Mouse (Mus musculus) adrenal gland (tissue): Measurements from ENCODE around the gene Acot12.

ENCODE experiments used
- intact Hi-C: fragments of 180-260 bp; cut with DNase I; formaldehyde crosslinking; loops from one replicate; pipeline ENCODE4 v1.15.1; 2025
- long read RNA-seq, 2 experiments: library from polyadenylated mRNA; unstranded; transcript quantifications; one replicate each; pipeline ENCODE4 v2.0.0; 2020; ENCODE audit warnings: borderline replicate concordance in 1 of 2; ENCODE audit not compliant: insufficient replicate concordance in 1 of 2

The Acot12 gene
- long read RNA-seq, experiment 1, partial matches to known transcripts, result 1 of 3 reads
- long read RNA-seq, experiment 1, other reads (novel, unspliced or antisense), result 1 of 3 reads
- long read RNA-seq, experiment 2, partial matches to known transcripts, result 1 of 3 reads
- long read RNA-seq, experiment 2, other reads (novel, unspliced or antisense), result 1 of 3 reads

DNA sequence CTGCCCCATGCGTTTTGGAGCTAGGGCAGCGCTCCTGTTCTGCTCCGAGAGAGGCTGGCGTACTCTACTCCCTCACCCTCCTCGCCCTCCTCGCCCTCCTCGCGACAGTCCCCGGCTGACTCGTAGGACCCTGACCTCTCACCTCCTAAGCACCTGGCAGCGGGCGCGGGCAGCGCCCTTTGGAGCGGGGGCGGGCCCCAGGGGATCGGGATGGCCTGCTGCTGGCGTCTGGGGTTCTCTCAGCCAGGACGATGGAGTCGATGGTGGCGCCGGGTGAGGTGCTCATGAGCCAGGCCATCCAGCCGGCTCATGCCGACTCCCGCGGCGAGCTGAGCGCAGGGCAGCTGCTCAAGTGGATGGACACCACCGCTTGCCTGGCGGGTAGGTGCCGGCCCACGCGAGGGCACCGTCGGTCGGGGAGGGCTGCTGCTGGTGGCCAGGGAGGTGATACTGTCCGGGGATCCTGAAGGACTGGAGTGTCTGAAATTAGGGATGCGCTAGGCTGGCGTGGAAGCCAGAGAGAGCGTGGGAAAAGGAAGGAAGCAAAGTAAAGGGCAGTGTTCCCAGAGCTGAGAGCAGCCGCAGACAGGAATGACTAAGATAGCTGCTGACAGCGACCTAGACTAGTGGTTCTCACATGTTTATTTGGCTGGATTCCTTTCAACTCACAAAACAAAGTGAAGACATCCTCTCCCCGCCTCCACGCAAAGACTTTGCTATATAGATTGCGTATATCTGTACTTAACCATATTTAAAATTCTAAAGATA is at the start of gene Acot12:
Acot12 (plus strand) TSS at position 233 of the 768 bp plus-strand sequence.
- intact Hi-C loops, result no loop called here

- intact Hi-C loops, result no loop called here
These were observed 47.7 kb upstream of the Acot12 start for GRCm38 (mm10) chr13:91693615-91694014.

GRCm38 (mm10) chr13:91695406-91695805 is 45.9 kb upstream of the Acot12 start:
- intact Hi-C loops, result no loop called here

- intact Hi-C loops, result no loop called here
These were observed 45.1 kb upstream of the Acot12 start for GRCm38 (mm10) chr13:91696109-91696645.

DNA sequence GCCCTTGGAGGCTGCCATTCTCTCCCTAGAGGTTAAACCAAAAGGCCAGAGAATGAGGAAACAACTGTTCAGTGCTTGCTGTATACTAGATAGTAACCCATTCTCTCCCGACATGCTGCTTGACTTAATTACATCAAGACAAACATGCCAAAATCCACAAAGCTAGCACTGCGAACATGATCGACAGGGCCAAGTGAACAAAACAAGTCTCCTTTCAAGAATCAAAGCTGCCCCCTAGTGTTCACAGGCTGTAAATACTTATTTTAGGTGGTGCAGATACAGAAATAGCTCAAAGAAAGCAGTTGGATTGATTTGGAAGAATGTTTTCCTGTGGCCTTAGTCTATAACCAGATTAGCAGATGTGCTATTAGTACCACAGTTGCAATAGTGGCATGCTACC is 44.3 kb upstream of the Acot12 start:
- intact Hi-C loops, result no loop called here

DNA sequence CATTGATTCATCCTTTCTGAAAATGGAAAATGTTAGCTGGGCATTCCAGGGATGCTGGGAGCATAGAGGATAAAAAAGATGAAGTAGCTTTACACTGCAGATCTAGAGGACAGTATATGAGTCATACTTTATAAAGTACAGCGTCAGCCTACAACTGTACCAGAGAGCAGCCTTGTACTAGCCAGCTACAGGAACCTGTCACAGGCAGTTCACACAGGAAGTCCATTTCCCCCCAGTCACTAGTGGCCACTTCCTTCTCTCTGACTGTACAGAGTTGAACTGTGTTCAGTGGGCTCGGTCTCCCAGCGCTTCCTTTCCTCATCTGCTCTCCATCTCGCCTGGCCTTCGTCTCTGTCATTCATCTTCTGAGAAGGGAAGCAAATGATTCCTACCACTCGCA is 39.0 kb upstream of the Acot12 start:
- intact Hi-C loops, result no loop called here

DNA sequence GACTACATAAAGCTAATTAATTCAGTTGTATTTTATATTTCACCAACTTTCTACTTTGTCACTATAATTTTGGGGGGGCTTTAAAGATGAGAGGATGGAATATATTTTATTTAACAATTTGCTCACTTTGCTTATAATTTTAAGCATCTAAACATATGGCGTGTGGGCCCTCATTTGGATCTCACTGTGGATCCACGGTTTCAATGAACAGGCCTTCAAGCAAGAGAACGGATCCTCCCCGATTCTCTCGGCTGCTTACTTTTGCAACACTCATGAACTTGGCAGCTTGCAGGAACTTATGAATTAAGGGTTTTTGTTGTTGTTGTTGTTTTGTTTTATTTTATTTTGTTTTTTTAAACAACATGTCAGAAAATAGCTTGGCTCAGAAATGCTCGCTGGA is 21.8 kb upstream of the Acot12 start:
- intact Hi-C loops, result no loop called here

DNA sequence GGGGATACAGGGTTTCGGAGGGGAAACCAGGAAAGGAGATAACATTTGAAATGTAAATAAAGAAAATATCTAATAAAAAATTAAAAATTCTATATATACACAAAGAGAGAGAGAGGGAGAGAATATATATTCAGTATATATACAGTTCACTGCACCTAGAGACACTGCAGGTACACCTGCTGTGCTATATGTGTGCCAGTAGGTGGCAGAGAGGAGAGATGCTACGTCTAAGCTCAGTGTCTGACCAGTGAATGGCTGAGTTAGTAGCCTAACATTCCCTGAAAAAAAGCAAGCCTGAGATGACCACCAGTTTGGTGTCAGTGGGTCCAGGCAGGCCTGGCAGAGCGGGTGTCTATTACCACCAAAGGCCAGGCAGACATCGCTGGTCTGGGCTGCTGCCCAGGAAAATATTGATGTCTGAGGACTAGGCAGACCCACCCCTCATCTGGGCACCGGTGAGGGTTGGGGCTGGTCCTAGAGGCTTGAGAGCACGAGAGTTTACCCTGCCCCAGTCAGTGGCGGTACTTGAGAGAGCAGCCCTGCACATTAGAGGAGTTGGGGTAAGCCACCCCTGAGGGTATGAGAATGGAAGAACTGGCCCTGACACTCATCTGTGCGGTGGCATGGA is 18.1 kb upstream of the Acot12 start:
- intact Hi-C loops, result no loop called here

DNA sequence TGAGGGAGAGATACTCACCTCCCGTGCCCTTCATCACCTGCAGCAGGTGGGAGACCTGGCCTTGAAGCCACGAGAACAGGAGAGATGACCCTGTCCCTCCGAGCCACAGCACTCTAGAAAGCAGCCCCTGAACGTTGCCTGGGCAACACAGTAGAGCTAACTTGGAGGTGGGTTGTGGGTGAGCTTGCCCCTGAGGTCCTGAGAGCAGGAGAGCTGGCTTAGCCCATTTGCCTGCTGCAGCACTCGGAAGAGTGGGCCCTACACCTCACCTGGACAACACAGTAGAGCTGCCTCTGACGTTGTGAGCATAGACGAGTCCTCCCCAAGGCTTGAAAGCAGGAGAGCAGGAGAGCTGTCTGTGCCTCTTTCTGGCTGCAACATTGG is 17.6 kb upstream of the Acot12 start:
- intact Hi-C loops, result no loop called here

DNA sequence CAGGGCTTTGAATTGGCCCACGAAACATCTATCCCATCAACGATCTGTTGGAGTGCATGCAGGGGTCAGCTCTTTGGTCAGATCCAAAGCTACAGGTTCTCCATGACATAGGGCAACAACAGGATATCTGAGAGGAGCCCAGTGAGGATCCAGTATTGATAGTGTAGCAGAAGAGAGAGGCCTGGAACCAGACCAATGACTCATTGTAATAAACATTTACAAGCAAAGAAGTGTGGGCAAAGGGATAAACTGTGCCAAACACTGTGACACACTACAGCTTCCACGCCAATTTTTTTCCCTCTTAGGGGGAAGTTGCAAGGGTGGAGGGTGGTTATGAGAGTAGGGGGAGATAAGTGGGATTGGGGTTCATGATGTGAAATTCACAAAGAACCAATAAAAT is 17.1 kb upstream of the Acot12 start:
- intact Hi-C loops, result no loop called here

GRCm38 (mm10) chr13:91725130-91725529 is 16.2 kb upstream of the Acot12 start:
- intact Hi-C loops, result no loop called here

- intact Hi-C loops, result no loop called here
These were observed 13.4 kb upstream of the Acot12 start for GRCm38 (mm10) chr13:91727899-91728298.

GRCm38 (mm10) chr13:91737191-91737590 is 4.1 kb upstream of the Acot12 start:
- intact Hi-C loops, result no loop called here

- intact Hi-C loops, result no loop called here
These were observed 461 bp upstream of the Acot12 start for GRCm38 (mm10) chr13:91740851-91741250.

DNA sequence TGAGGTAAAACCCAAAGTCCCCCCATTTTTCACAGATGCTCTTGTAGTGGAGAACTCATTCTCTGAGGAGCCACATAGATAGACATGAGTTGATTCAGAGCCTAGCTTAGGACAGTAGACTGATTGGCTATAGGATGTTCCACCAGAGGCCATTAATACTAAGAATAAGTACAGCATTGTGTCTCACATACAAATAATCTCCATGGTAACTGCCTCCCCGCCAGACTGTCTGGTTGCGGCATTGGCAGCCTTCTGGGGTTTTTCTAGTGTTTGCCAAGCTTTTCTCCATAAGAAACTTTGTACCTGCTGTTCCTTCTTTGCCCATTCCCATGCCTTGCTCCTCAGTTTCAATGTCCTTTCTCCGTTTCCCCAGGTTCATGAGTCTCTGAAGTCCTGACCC is 1.9 kb downstream of the Acot12 start:
- intact Hi-C loops, result no loop called here

DNA sequence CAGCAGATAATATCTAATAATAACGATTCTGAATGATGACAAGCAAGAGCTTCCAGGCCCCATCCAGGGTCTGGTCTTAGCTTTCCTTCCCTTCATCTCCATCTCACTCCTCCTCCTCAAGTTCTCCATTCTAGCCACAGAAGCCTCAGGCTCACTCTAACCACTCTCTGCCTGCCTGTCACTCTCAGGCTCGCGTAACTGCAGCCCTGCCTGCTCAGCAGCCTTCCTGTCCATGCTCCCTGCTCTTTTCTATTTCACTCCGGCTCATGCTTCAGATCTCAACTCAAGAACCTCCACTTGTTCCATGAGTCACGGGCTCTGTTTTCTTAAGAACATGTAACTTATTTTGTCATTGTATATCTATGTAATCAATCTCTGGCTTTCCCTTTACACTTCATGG is 5.2 kb downstream of the Acot12 start:
- intact Hi-C loops, result no loop called here

DNA sequence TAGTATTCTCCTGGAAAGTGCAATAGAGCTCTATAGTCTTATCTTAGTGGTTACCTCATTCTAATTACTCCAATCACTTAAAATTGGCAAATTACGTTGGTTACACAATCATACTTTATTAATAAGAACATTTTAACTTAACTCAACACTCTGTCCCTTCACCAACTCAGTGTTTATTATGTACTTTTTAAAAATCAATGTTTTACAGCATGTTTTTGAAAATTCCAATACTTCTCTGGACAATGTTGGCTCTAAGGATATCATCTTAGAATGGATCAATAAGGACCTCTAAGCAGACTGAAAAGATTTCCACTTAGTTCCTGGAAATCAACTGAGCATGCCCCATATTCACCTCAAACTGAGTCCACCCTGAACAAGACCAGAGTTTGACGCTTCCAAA is 7.1 kb downstream of the Acot12 start:
- intact Hi-C loops, result no loop called here

GRCm38 (mm10) chr13:91749981-91750380 is 8.7 kb downstream of the Acot12 start:
- intact Hi-C loops, result no loop called here

- intact Hi-C loops, result no loop called here
These were observed 12.4 kb downstream of the Acot12 start for GRCm38 (mm10) chr13:91753724-91754123.

- intact Hi-C loops, result no loop called here
These were observed 13.4 kb downstream of the Acot12 start for GRCm38 (mm10) chr13:91754762-91755161.

DNA sequence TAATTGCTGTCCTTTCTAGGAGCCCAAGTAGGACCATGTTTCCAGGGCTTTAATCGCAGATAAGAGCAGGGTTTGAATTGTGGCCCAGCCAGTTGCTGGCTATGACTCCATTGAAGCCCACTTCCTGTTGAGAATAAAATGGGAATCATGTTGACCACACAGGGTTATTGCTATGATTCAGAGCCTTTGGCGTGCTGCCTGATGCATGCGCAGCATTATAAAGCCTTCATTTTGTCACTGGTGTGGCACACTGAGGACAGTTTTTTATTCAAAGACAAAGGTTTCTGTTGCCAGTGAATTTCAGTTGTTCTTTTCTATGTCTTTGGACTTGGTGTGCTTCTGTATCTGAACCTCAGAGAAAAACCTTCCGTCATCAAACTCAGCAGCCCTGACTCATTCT is 14.9 kb downstream of the Acot12 start:
- intact Hi-C loops, result no loop called here

GRCm38 (mm10) chr13:91758316-91759048 is 17.2 kb downstream of the Acot12 start:
- intact Hi-C loops, result no loop called here
